Mouse (Mus musculus) brain, adult 2 months (tissue): ENCODE measurements around the gene 2900026A02Rik.
A peak's percentile ranks its signal among the peaks of the same experiment; 100 is the strongest.

Experiments
- DNase-seq: peaks from one replicate; pipeline ENCODE4 v3.0.0; 2011; ENCODE audit warnings: low read depth, low spot score

The 2900026A02Rik gene

GRCm38 (mm10) chr5:113150871-113151553, 70.0 kb downstream of the 2900026A02Rik start:
- DNase-seq, result no peak

GRCm38 (mm10) chr5:113149052-113149451, 72.0 kb downstream of the 2900026A02Rik start:
- peak; percentile 66 for DNase-seq

GRCm38 (mm10) chr5:113147994-113148471, 73.0 kb downstream of the 2900026A02Rik start:
- DNase-seq, result peak; percentile 92

- DNase-seq, result peak; percentile 65
Measured at GRCm38 (mm10) chr5:113146656-113147055, 74.4 kb downstream of the 2900026A02Rik start.

- DNase-seq, result peak; percentile 82
Measured at GRCm38 (mm10) chr5:113145171-113145570, 75.9 kb downstream of the 2900026A02Rik start.

- DNase-seq, result peak; percentile 95
Measured at GRCm38 (mm10) chr5:113142486-113142885, 78.5 kb downstream of the 2900026A02Rik start.

GRCm38 (mm10) chr5:113142018-113142417, 79.0 kb downstream of the 2900026A02Rik start:
- DNase-seq, result no peak

GRCm38 (mm10) chr5:113140872-113141271, 80.2 kb downstream of the 2900026A02Rik start:
- DNase-seq, result no peak

- no peak for DNase-seq
Measured at GRCm38 (mm10) chr5:113140051-113140450, 81.0 kb downstream of the 2900026A02Rik start.

GRCm38 (mm10) chr5:113139064-113139726, 81.8 kb downstream of the 2900026A02Rik start:
- no peak for DNase-seq

- DNase-seq, result peak; percentile 83
Measured at GRCm38 (mm10) chr5:113138319-113139063, 82.5 kb downstream of the 2900026A02Rik start.

GRCm38 (mm10) chr5:113137691-113138318, 83.2 kb downstream of the 2900026A02Rik start:
- DNase-seq, result peak; percentile 55

GRCm38 (mm10) chr5:113136951-113137487, 84.0 kb downstream of the 2900026A02Rik start:
- DNase-seq, result peak; percentile 55

GRCm38 (mm10) chr5:113135513-113135912, 85.5 kb downstream of the 2900026A02Rik start:
- no peak for DNase-seq

- no peak for DNase-seq
Measured at GRCm38 (mm10) chr5:113133722-113134710, 87.0 kb downstream of the 2900026A02Rik start.

- DNase-seq, result no peak
Measured at GRCm38 (mm10) chr5:113133080-113133491, 88.0 kb downstream of the 2900026A02Rik start.

GRCm38 (mm10) chr5:113132635-113133041, 88.4 kb downstream of the 2900026A02Rik start:
- no peak for DNase-seq

GRCm38 (mm10) chr5:113128426-113128825, 92.6 kb downstream of the 2900026A02Rik start:
- no peak for DNase-seq

GRCm38 (mm10) chr5:113126476-113126875, 94.6 kb downstream of the 2900026A02Rik start:
- peak; percentile 75 for DNase-seq

- DNase-seq, result no peak
Measured at GRCm38 (mm10) chr5:113123693-113124092, 97.3 kb downstream of the 2900026A02Rik start.
